Mouse (Mus musculus): ENCODE measurements around the gene Micu2.

DNA sequence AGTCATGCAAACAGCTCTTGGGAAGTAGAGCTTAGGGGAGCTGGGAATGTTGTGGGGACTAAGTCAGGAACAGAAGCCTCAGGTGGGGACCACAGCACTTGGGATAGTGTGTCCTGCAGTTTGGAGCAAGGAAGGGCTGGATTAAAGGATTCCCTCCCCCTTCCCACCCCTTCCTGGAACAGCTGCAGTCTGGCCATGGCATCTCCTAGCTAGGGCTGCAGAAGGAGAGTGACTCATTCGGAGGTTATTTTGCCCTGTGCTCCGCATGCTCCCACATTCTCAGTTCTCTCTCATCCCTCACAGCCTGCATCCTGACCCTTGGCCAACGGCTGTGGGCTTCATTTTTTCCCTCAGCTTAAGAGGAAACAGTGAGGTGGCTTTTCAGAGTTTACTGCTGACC lies 18.9 kb downstream of the Micu2 start:
- TF ChIP-seq EP300 (IDR thresholded peaks at IDR 0.05; ENCODE audit: low read depth) (no peak), CTCF (IDR thresholded peaks at IDR 0.05; ENCODE audit: low read depth) (no peak)

Measured in liver, embryonic 14.5 days (tissue).